Mouse (Mus musculus) C2C12 (cell line): ENCODE measurements around the gene Shox2. TPM values are rescaled to one million over a fixed set of nuclear protein-coding genes. Genes with fewer than 3 reads are reported as not detected.

Experiments used
- H3K27me3 ChIP-seq: one replicate; pipeline ENCODE4 v1.6.1; 2011; ENCODE audit not compliant: control insufficient read depth, insufficient read depth, insufficient read length
- H3K36me3 ChIP-seq: one replicate; pipeline ENCODE4 v1.6.1; 2011; ENCODE audit not compliant: control insufficient read depth, insufficient read depth
- H3K4me3 ChIP-seq: one replicate; pipeline ENCODE4 v1.5.1; 2011; ENCODE audit warnings: mild to moderate bottlenecking, control low read depth; ENCODE audit not compliant: poor library complexity, insufficient read depth, severe bottlenecking
- H3K79me2 ChIP-seq: one replicate; pipeline ENCODE4 v1.6.1; 2011; ENCODE audit not compliant: control insufficient read depth, insufficient read depth
- H3K79me3 ChIP-seq: one replicate; pipeline ENCODE4 v1.6.1; 2011; ENCODE audit warnings: low read depth, control low read depth
- H3ac ChIP-seq: one replicate; pipeline ENCODE3; 2011; ENCODE audit warnings: low read depth; ENCODE audit not compliant: control insufficient read depth, insufficient read length
- CEBPB ChIP-seq: IDR thresholded peaks from one replicate; pipeline ENCODE4 v1.6.1; 2011; ENCODE audit warnings: low read depth, mild to moderate bottlenecking, control low read depth, moderate library complexity
- CTCF ChIP-seq: IDR thresholded peaks from one replicate; pipeline ENCODE4 v1.5.1; 2011; ENCODE audit not compliant: control insufficient read depth, insufficient read depth, insufficient read length
- FOSL1 ChIP-seq: IDR thresholded peaks from one replicate; pipeline ENCODE4 v1.8.0; 2011; ENCODE audit warnings: mild to moderate bottlenecking, low read length; ENCODE audit not compliant: poor library complexity, insufficient read depth, severe bottlenecking
- MAX ChIP-seq: IDR thresholded peaks from one replicate; pipeline ENCODE4 v1.6.1; 2011; ENCODE audit warnings: mild to moderate bottlenecking, control low read depth
- MYOD1 ChIP-seq: IDR thresholded peaks from one replicate; pipeline ENCODE4 v1.6.1; 2011; ENCODE audit warnings: low read depth; ENCODE audit not compliant: control insufficient read depth, insufficient read length
- MYOG ChIP-seq: IDR thresholded peaks from one replicate; pipeline ENCODE4 v1.6.1; 2011; ENCODE audit not compliant: control insufficient read depth, insufficient read length; ENCODE audit errors: extremely low read depth
- USF1 ChIP-seq: IDR thresholded peaks from one replicate; pipeline ENCODE4 v1.6.1; 2011; ENCODE audit warnings: low read depth, mild to moderate bottlenecking, control low read depth, moderate library complexity
- polyA plus RNA-seq: library from polyadenylated mRNA; unstranded; fragments of >200 nt; fragmentation: generic; extraction: Trizol; gene quantifications from one replicate; pipeline ENCODE4 v1.2.1, GENCODE M21; 2012; ENCODE audit warnings: missing spikeins

The Shox2 gene
- polyA plus RNA-seq, 1 experiment: 14.4 TPM

DNA sequence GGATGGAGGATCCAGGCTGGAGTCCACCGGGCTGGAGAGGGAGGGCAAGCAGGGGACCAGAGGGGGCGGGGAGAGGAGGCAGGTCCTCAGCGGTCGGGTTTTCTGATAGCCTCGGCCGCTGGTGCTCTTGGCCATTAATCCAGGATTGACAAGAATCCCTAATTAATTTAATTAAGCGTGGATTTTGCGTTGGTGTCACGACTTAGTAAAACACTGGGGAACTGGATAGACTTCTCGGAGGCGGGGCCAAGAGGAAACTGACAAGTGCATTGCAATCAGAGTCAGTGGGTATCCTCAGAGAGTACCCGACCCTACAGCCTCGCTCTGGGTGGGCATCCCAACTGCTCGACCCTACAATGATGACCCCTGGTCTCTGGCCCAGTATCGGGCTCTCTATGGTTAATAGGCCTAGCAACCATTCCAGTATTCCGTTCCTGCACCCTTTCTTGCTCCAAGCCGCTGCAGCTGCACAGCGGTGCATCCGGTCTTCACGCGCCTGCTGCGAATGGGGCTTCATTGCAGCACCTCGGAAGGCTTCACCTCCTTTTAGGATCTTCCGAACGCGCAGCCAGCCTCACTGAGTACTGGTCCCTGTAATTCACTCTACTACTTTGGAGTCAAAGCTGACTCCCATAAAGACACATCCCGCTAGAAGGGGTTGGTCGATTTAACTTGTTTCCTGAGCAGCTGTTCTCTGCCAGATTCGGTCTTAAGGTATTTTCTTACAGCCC, 775 bp upstream of the Shox2 start:
- no peaks in the 10 kb centered on the region for H3K27me3 ChIP-seq
- H3K79me3 ChIP-seq: peaks cover 36% of the 10 kb centered on the region
- no peaks in the 10 kb centered on the region for H3K36me3 ChIP-seq
- H3K4me3 ChIP-seq: peak overlapping the region; percentile 68
- H3ac ChIP-seq: peak overlapping the region; percentile 69
- peaks cover 86% of the 10 kb centered on the region for H3K79me2 ChIP-seq
- TF ChIP-seq MYOD1 (peak; percentile 4), CTCF (no peak), USF1 (no peak)

GRCm38 (mm10) chr3:66981101-66981661, 390 bp downstream of the Shox2 start, which contains the start of gene Rsrc1:
TSS of gene Rsrc1 (plus strand) at chr3:66981390.
- Histone ChIP-seq H3K27me3 (no peaks in the 10 kb centered on the region), H3K4me3 (peak within 1 kb of the TSS; percentile 68), H3K36me3 (no peaks in the 10 kb centered on the region), H3K79me2 (peaks cover 74% of the 10 kb centered on the region), H3ac (peak within 1 kb of the TSS; percentile 93), H3K79me3 (peaks cover 24% of the 10 kb centered on the region)
- TF ChIP-seq FOSL1 (no peak), CTCF (peak; percentile 8)

GRCm38 (mm10) chr3:66980111-66980975, 1.2 kb downstream of the Shox2 start:
- Histone ChIP-seq H3K79me2 (peaks cover 66% of the 10 kb centered on the region), H3K4me3 (peak overlapping the region; percentile 68), H3ac (peak overlapping the region; percentile 93), H3K27me3 (no peaks in the 10 kb centered on the region), H3K79me3 (peaks cover 19% of the 10 kb centered on the region), H3K36me3 (peaks cover 2% of the 10 kb centered on the region)
- TF ChIP-seq MYOG (no peak), USF1 (no peak), MAX (no peak), FOSL1 (no peak), MYOD1 (no peak), CEBPB (no peak), CTCF (no peak)

DNA sequence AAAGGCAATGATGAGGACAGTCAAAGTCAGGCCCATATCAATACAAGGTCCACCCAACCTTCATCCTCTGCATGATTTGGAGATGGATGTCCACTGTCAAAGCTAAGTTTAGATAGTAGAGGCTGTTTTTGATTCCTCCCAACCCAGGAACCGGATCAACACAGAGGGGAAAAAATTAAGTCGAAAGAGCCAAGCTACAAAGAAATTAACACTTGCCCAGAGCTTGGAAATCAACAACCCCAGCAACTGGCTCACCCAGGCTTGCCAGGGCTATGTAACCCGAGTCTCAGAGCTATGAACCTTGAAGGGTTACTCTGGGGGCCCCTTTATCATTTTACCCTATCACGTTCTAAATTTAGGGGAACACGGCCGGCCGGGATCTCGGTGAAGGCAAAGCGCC, 2.1 kb downstream of the Shox2 start:
- H3K79me3 ChIP-seq: peaks cover 19% of the 10 kb centered on the region
- H3K79me2 ChIP-seq: peaks cover 59% of the 10 kb centered on the region
- H3K4me3 ChIP-seq: peak overlapping the region; percentile 68
- H3K36me3 ChIP-seq: peaks cover 10% of the 10 kb centered on the region
- H3ac ChIP-seq: peak overlapping the region; percentile 21
- H3K27me3 ChIP-seq: no peaks in the 10 kb centered on the region
- TF ChIP-seq CEBPB: no peak
- TF ChIP-seq FOSL1: no peak
- no peak for TF ChIP-seq MYOG
- no peak for TF ChIP-seq CTCF
- TF ChIP-seq MAX: no peak
- no peak for TF ChIP-seq MYOD1
- TF ChIP-seq USF1: no peak

- peaks cover 51% of the 10 kb centered on the region for H3K79me2 ChIP-seq
- TF ChIP-seq MYOD1: no peak
- TF ChIP-seq MAX: peak; percentile 53
- H3K36me3 ChIP-seq: peaks cover 18% of the 10 kb centered on the region
- H3ac ChIP-seq: peak overlapping the region; percentile 85
- peak overlapping the region; percentile 30 for H3K4me3 ChIP-seq
- H3K79me3 ChIP-seq: peaks cover 19% of the 10 kb centered on the region
- no peaks in the 10 kb centered on the region for H3K27me3 ChIP-seq
These were observed 2.9 kb downstream of the Shox2 start for GRCm38 (mm10) chr3:66978457-66979381.
